Mouse (Mus musculus) olfactory bulb, adult 2 months (tissue): ENCODE measurements at regions not wholly inside any gene's neighbourhood (a gene's known extent, or its start where the extent isn't known, plus 50 kb on each side); places are given as distances from the start of the nearest gene placed in this dataset.

Source experiments
- CTCF ChIP-seq: fragments of 200-500 bp; IDR thresholded peaks from 2 replicates; pipeline ENCODE4 v1.5.1; 2012; ENCODE audit warnings: low read depth, mild to moderate bottlenecking, low read length, moderate library complexity; ENCODE audit not compliant: insufficient read depth
- POLR2A ChIP-seq: fragments of 200-500 bp; IDR thresholded peaks from 2 replicates; pipeline ENCODE4 v1.6.1; 2012; ENCODE audit warnings: mild to moderate bottlenecking, low read depth, low read length, moderate library complexity; ENCODE audit not compliant: insufficient read depth

GRCm38 (mm10) chr19:60120917-60121316, 105.6 kb downstream of the Fam204a start:
- no peak for TF ChIP-seq POLR2A
- TF ChIP-seq CTCF = no peak
